Mouse (Mus musculus) forebrain, embryonic 10.5 days (tissue): ENCODE measurements around the gene Ppp4r1. TPM values are rescaled to one million over a fixed set of nuclear protein-coding genes. Genes with fewer than 3 reads are reported as not detected.

ENCODE experiments used
- DNase-seq: peaks from one replicate; pipeline ENCODE4 v3.0.0-alpha.2; 2017; ENCODE audit warnings: low spot score; ENCODE audit errors: extremely low spot score
- H3K27ac ChIP-seq: fragments of 300-500 bp; sonication (generic); 2 replicates; pipeline ENCODE4 v1.5.1; 2016; ENCODE audit warnings: mild to moderate bottlenecking
- H3K27me3 ChIP-seq: fragments of 300-500 bp; sonication (generic); 2 replicates; pipeline ENCODE4 v1.6.1; 2016; ENCODE audit warnings: mild to moderate bottlenecking; ENCODE audit not compliant: poor library complexity, severe bottlenecking
- H3K36me3 ChIP-seq: fragments of 300-500 bp; sonication (generic); replicated peaks from 2 replicates; pipeline ENCODE4 v1.6.1; 2016; ENCODE audit warnings: mild to moderate bottlenecking, moderate library complexity
- H3K4me1 ChIP-seq: fragments of 300-500 bp; sonication (generic); 2 replicates; pipeline ENCODE4 v1.6.1; 2016
- H3K4me3 ChIP-seq: fragments of 300-500 bp; sonication (generic); 2 replicates; pipeline ENCODE4 v1.5.1; 2016; ENCODE audit warnings: mild to moderate bottlenecking, moderate library complexity
- H3K9me3 ChIP-seq: fragments of 300-500 bp; sonication (generic); 2 replicates; pipeline ENCODE4 v1.6.1; 2016; ENCODE audit warnings: mild to moderate bottlenecking, moderate library complexity
- WGBS: fragments of 180-500 bp; shearing (Covaris S2); methylation state at CpG from one replicate; pipeline ENCODE4 v1.1.7; 2016; 5-methylcytosine and 5-hydroxymethylcytosine counted together
- polyA plus RNA-seq: library from polyadenylated mRNA; unstranded; fragments of >200 nt; fragmentation: Nextera tagmentation; extraction: Ambion mirVana; gene quantifications from 2 replicates; pipeline ENCODE4 v1.2.1, GENCODE M21; 2016

Gene Ppp4r1
- polyA plus RNA-seq, 1 experiment from 2014 or later: 66.0 TPM

GRCm38 (mm10) chr17:65854006-65854405, 71.6 kb downstream of the Ppp4r1 start:
- 92% methylated on average over 4 of the region's 4 CpGs for WGBS
- no peaks in the 10 kb centered on the region for H3K4me1 ChIP-seq
- H3K27ac ChIP-seq: no peak overlapping the region
- H3K9me3 ChIP-seq: no peaks in the 10 kb centered on the region
- no peaks in the 10 kb centered on the region for H3K27me3 ChIP-seq
- no peak overlapping the region for H3K4me3 ChIP-seq
- peaks cover 85% of the 10 kb centered on the region for H3K36me3 ChIP-seq
- no peak for DNase-seq

GRCm38 (mm10) chr17:65857617-65858016, 75.2 kb downstream of the Ppp4r1 start:
- no peak overlapping the region for H3K4me3 ChIP-seq
- H3K27ac ChIP-seq: no peak overlapping the region
- H3K27me3 ChIP-seq: no peaks in the 10 kb centered on the region
- H3K9me3 ChIP-seq: no peaks in the 10 kb centered on the region
- 87% methylated on average over 4 of the region's 4 CpGs for WGBS
- H3K4me1 ChIP-seq: no peaks in the 10 kb centered on the region
- no peak for DNase-seq
- H3K36me3 ChIP-seq: peaks cover 67% of the 10 kb centered on the region

- no peak for DNase-seq
- Histone ChIP-seq H3K27ac (no peak overlapping the region), H3K9me3 (no peaks in the 10 kb centered on the region), H3K27me3 (no peaks in the 10 kb centered on the region), H3K4me3 (no peak overlapping the region), H3K4me1 (peaks cover 3% of the 10 kb centered on the region; the same call in 1 of the 2 replicates), H3K36me3 (peaks cover 50% of the 10 kb centered on the region)
- WGBS: 61% methylated on average over 4 of the region's 4 CpGs
Measured at GRCm38 (mm10) chr17:65862579-65862978, 80.2 kb downstream of the Ppp4r1 start.

GRCm38 (mm10) chr17:65863830-65864229, 81.5 kb downstream of the Ppp4r1 start:
- Histone ChIP-seq H3K27ac (no peak overlapping the region), H3K36me3 (peaks cover 39% of the 10 kb centered on the region), H3K4me3 (no peak overlapping the region), H3K27me3 (no peaks in the 10 kb centered on the region), H3K4me1 (peaks cover 3% of the 10 kb centered on the region; the same call in 1 of the 2 replicates), H3K9me3 (no peaks in the 10 kb centered on the region)
- no peak for DNase-seq
- 95% methylated on average over 12 of the region's 12 CpGs for WGBS

GRCm38 (mm10) chr17:65864742-65865141, 82.4 kb downstream of the Ppp4r1 start:
- Histone ChIP-seq H3K9me3 (no peaks in the 10 kb centered on the region), H3K36me3 (peaks cover 33% of the 10 kb centered on the region), H3K4me3 (no peak overlapping the region), H3K4me1 (peaks cover 3% of the 10 kb centered on the region; the same call in 1 of the 2 replicates), H3K27me3 (no peaks in the 10 kb centered on the region), H3K27ac (no peak overlapping the region)
- 45% methylated on average over 4 of the region's 4 CpGs for WGBS
- DNase-seq: no peak

GRCm38 (mm10) chr17:65865265-65865664, 82.9 kb downstream of the Ppp4r1 start:
- no peak for DNase-seq
- Histone ChIP-seq H3K9me3 (no peaks in the 10 kb centered on the region), H3K4me1 (peaks cover 3% of the 10 kb centered on the region; the same call in 1 of the 2 replicates), H3K36me3 (peaks cover 31% of the 10 kb centered on the region), H3K4me3 (no peak overlapping the region), H3K27ac (no peak overlapping the region), H3K27me3 (no peaks in the 10 kb centered on the region)

- no peak for DNase-seq
- no peaks in the 10 kb centered on the region for H3K27me3 ChIP-seq
- H3K4me1 ChIP-seq: peaks cover 3% of the 10 kb centered on the region; the same call in 1 of the 2 replicates
- no peaks in the 10 kb centered on the region for H3K9me3 ChIP-seq
- peaks cover 22% of the 10 kb centered on the region for H3K36me3 ChIP-seq
- no peak overlapping the region for H3K27ac ChIP-seq
- H3K4me3 ChIP-seq: no peak overlapping the region
- WGBS: 92% methylated on average over 3 of the region's 3 CpGs
Measured at GRCm38 (mm10) chr17:65866201-65866600, 83.8 kb downstream of the Ppp4r1 start.

GRCm38 (mm10) chr17:65867996-65868395, 85.6 kb downstream of the Ppp4r1 start:
- 94% methylated on average over 5 of the region's 5 CpGs for WGBS

GRCm38 (mm10) chr17:65869720-65870119, 87.3 kb downstream of the Ppp4r1 start:
- Histone ChIP-seq H3K27ac (no peak overlapping the region), H3K36me3 (peaks cover 10% of the 10 kb centered on the region), H3K4me1 (peaks cover 14% of the 10 kb centered on the region), H3K4me3 (no peak overlapping the region), H3K9me3 (no peaks in the 10 kb centered on the region), H3K27me3 (no peaks in the 10 kb centered on the region)
- 91% methylated on average over 10 of the region's 10 CpGs for WGBS
- no peak for DNase-seq

More at GRCm38 (mm10) chr17:65867996-65868395, 85.6 kb downstream of the Ppp4r1 start:
- DNase-seq: no peak
- no peaks in the 10 kb centered on the region for H3K27me3 ChIP-seq
- H3K27ac ChIP-seq: no peak overlapping the region
- H3K4me1 ChIP-seq: peaks cover 17% of the 10 kb centered on the region
- no peaks in the 10 kb centered on the region for H3K9me3 ChIP-seq
- H3K4me3 ChIP-seq: no peak overlapping the region
- H3K36me3 ChIP-seq: peaks cover 18% of the 10 kb centered on the region

- 42% methylated on average over 4 of the region's 4 CpGs for WGBS
- DNase-seq: peak; percentile 69
- Histone ChIP-seq H3K27ac (no peak overlapping the region), H3K27me3 (no peaks in the 10 kb centered on the region), H3K4me3 (no peak overlapping the region), H3K9me3 (no peaks in the 10 kb centered on the region), H3K36me3 (peaks cover 10% of the 10 kb centered on the region), H3K4me1 (peaks cover 14% of the 10 kb centered on the region)
Measured at GRCm38 (mm10) chr17:65870146-65870545, 87.8 kb downstream of the Ppp4r1 start.

GRCm38 (mm10) chr17:65871641-65872041, 89.3 kb downstream of the Ppp4r1 start:
- 73% methylated on average over 5 of the region's 5 CpGs for WGBS
- peaks cover 14% of the 10 kb centered on the region for H3K4me1 ChIP-seq
- H3K36me3 ChIP-seq: peaks cover 8% of the 10 kb centered on the region
- H3K27ac ChIP-seq: no peak overlapping the region
- DNase-seq: no peak
- no peaks in the 10 kb centered on the region for H3K27me3 ChIP-seq
- no peak overlapping the region for H3K4me3 ChIP-seq
- H3K9me3 ChIP-seq: no peaks in the 10 kb centered on the region

GRCm38 (mm10) chr17:65872051-65872450, 89.7 kb downstream of the Ppp4r1 start:
- H3K27ac ChIP-seq: no peak overlapping the region
- no peaks in the 10 kb centered on the region for H3K9me3 ChIP-seq
- no peak overlapping the region for H3K4me3 ChIP-seq
- peaks cover 14% of the 10 kb centered on the region for H3K4me1 ChIP-seq
- DNase-seq: no peak
- WGBS: 79% methylated on average over 6 of the region's 6 CpGs
- peaks cover 6% of the 10 kb centered on the region for H3K36me3 ChIP-seq
- H3K27me3 ChIP-seq: no peaks in the 10 kb centered on the region

GRCm38 (mm10) chr17:65872652-65873051, 90.3 kb downstream of the Ppp4r1 start:
- DNase-seq: peak; percentile 56
- Histone ChIP-seq H3K9me3 (no peaks in the 10 kb centered on the region), H3K4me1 (peaks cover 14% of the 10 kb centered on the region), H3K36me3 (peaks cover under 1% of the 10 kb centered on the region; the same call in 1 of the 2 replicates), H3K27ac (no peak overlapping the region), H3K4me3 (no peak overlapping the region), H3K27me3 (no peaks in the 10 kb centered on the region)
- 28% methylated on average over 6 of the region's 6 CpGs for WGBS

GRCm38 (mm10) chr17:65873156-65873555, 90.8 kb downstream of the Ppp4r1 start:
- no peak overlapping the region for H3K4me3 ChIP-seq
- H3K9me3 ChIP-seq: no peaks in the 10 kb centered on the region
- no peak overlapping the region for H3K27ac ChIP-seq
- H3K4me1 ChIP-seq: peaks cover 14% of the 10 kb centered on the region
- no peak for DNase-seq
- WGBS: 85% methylated on average over 4 of the region's 4 CpGs
- H3K36me3 ChIP-seq: no peaks in the 10 kb centered on the region
- H3K27me3 ChIP-seq: no peaks in the 10 kb centered on the region
